Mouse (Mus musculus) myocyte (in vitro differentiated cells): ENCODE results near the gene Ubqln3.

ENCODE experiments used
- CEBPB ChIP-seq: IDR thresholded peaks from 2 replicates; pipeline ENCODE4 v1.6.1; 2011; ENCODE audit warnings: mild to moderate bottlenecking, moderate library complexity; ENCODE audit not compliant: poor library complexity, insufficient read depth, severe bottlenecking
- E2F4 ChIP-seq: IDR thresholded peaks from one replicate; pipeline ENCODE4 v1.6.1; 2011; ENCODE audit warnings: mild to moderate bottlenecking, control low read depth, moderate library complexity; ENCODE audit not compliant: insufficient read depth
- MAX ChIP-seq: IDR thresholded peaks from one replicate; pipeline ENCODE4 v1.6.1; 2011; ENCODE audit warnings: low read depth, mild to moderate bottlenecking, control low read depth
- MYOD1 ChIP-seq, 3 experiments: IDR thresholded peaks; one replicate each; pipeline ENCODE4 v1.6.1; 2011; ENCODE audit warnings: control low read depth in 2 of 3, low read depth in 2 of 3, mild to moderate bottlenecking in 2 of 3, moderate library complexity in 1 of 3; ENCODE audit not compliant: insufficient read length in 2 of 3, control insufficient read depth in 1 of 3
- MYOG ChIP-seq, 3 experiments: IDR thresholded peaks; one replicate each; pipeline ENCODE4 v1.6.1; 2011; ENCODE audit warnings: control low read depth in 2 of 3, low read depth in 2 of 3, mild to moderate bottlenecking in 2 of 3; ENCODE audit not compliant: insufficient read length in 2 of 3, control insufficient read depth in 1 of 3, insufficient read depth in 1 of 3
- POLR2A ChIP-seq: IDR thresholded peaks from one replicate; pipeline ENCODE4 v1.6.1; 2011; ENCODE audit warnings: low read depth, mild to moderate bottlenecking, control low read depth, moderate library complexity; ENCODE audit not compliant: insufficient read length
- POLR2AphosphoS2 ChIP-seq: IDR thresholded peaks from one replicate; pipeline ENCODE4 v1.6.1; 2011; ENCODE audit warnings: low read depth, control low read depth; ENCODE audit not compliant: insufficient read length
- REST ChIP-seq: IDR thresholded peaks from one replicate; pipeline ENCODE4 v1.6.1; 2011; ENCODE audit warnings: mild to moderate bottlenecking, control low read depth, moderate library complexity; ENCODE audit not compliant: insufficient read depth, insufficient read length
- SRF ChIP-seq: IDR thresholded peaks from one replicate; pipeline ENCODE4 v1.6.1; 2011; ENCODE audit warnings: low read depth; ENCODE audit not compliant: control insufficient read depth, insufficient read length
- TCF12 ChIP-seq: IDR thresholded peaks from one replicate; pipeline ENCODE4 v1.6.1; 2011; ENCODE audit warnings: mild to moderate bottlenecking, control low read depth; ENCODE audit not compliant: poor library complexity, insufficient read depth, severe bottlenecking
- TCF3 ChIP-seq: IDR thresholded peaks from one replicate; pipeline ENCODE4 v1.6.1; 2011; ENCODE audit warnings: low read depth, control low read depth; ENCODE audit not compliant: insufficient read length
- USF1 ChIP-seq: IDR thresholded peaks from one replicate; pipeline ENCODE4 v1.6.1; 2011; ENCODE audit warnings: low read depth, mild to moderate bottlenecking, control low read depth, moderate library complexity

- no peak for TF ChIP-seq POLR2A
- no peak for TF ChIP-seq USF1
- no peak for TF ChIP-seq MYOG (IDR thresholded peaks at IDR 0.05; ENCODE audit: control insufficient read depth in 1 of 3, insufficient read depth in 1 of 3, insufficient read length in 2 of 3, low read depth in 2 of 3)
- TF ChIP-seq MAX = no peak
- TF ChIP-seq TCF12 = no peak
- TF ChIP-seq TCF3 = no peak
- TF ChIP-seq E2F4 = no peak
- no peak for TF ChIP-seq SRF
- no peak for TF ChIP-seq REST
- no peak for TF ChIP-seq POLR2AphosphoS2
- no peak for TF ChIP-seq MYOD1 (IDR thresholded peaks at IDR 0.05; ENCODE audit: control insufficient read depth in 1 of 3, insufficient read length in 2 of 3, low read depth in 2 of 3)
- no peak for TF ChIP-seq CEBPB
Observed at GRCm38 (mm10) chr7:104169634-104170204, 26.6 kb upstream of the Ubqln3 start.
